Mouse (Mus musculus) urinary bladder, postnatal 14 days (tissue): ENCODE results near the gene Bsn.

Experiments used
- DNase-seq: peaks from one replicate; pipeline ENCODE4 v3.0.0; 2021; ENCODE audit warnings: low spot score

Bsn gene

DNA sequence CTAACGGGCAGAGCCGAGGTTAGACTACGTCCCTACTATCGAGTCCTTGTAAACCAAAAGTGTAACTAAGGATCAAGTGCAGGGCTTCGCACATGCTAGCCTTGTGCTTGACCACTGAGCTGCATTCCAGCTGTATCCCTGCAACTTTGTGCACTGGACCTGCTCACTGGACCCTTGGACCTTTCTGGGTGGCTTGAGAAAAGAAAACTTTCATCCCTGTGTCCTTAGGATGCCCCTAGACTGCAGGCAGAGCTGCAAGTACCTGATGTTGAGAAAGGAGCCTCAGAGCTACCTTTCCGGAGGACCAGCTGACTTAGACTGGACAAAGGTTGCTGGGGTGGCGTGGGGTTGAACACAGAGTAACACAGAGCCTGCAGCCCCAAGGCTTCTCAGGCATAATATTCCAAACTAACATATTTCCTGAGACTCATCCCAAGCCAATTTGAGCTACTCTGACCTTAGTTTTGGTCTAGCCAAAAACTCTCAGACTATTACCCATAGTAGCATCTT, 99.5 kb downstream of the Bsn start:
- no peak for DNase-seq

DNA sequence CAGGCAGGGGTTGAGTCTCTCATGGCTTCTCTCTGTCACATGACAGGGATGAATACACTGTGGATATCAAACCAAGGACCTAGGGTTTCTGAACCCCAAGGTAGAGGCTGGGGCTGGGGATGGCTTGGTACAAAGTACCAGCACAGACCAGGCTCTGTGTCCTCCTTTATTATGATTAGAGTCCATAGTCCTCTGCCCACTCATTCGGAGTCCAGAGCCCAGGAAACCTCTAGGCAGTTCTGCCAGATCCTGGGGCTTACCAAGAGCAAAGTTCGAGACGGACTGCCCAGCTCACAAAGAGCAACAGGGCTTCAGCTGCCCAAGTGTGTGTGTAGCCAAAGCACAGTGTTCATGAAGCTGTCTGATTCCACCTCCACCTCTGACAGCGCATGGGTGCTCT, 104.9 kb downstream of the Bsn start:
- no peak for DNase-seq

DNA sequence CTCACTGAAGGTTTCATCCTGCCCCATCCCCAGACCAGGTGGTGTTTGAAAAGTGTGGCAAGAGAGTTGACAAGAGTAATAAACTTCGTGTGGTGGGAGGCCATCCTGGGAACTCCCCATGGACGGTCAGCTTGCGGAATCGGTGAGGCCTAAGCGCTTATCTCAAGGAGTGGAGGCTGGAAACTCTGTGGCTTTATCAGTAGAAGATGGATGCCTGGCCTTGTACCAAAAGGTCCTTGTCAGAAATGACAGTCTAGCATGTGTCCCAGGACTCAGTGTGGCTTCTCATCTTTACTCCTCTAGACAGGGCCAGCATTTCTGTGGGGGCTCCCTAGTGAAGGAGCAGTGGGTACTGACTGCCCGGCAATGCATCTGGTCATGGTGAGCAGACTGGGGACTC, 106.6 kb downstream of the Bsn start:
- DNase-seq = no peak

DNA sequence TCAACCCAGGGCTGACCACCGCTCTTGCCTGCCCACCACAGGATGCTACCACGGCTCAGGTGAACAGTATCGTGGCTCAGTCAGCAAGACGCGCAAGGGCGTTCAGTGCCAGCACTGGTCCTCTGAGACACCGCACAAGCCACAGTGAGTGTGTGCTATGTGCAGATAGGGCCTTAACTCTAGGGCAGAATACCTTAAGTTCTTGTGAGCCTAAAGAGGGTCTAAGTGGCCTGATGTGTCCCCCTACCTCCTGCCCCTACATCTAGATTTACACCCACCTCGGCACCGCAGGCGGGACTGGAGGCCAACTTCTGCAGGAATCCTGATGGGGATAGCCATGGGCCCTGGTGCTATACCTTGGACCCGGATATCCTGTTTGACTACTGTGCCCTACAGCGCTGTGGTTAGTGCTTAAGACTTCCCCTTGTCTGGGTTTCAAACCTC, 107.2 kb downstream of the Bsn start, which contains the start of gene Rnf123:
Rnf123 (minus strand) TSS at position 359 of the 444 bp plus-strand sequence.
- DNase-seq = no peak

DNA sequence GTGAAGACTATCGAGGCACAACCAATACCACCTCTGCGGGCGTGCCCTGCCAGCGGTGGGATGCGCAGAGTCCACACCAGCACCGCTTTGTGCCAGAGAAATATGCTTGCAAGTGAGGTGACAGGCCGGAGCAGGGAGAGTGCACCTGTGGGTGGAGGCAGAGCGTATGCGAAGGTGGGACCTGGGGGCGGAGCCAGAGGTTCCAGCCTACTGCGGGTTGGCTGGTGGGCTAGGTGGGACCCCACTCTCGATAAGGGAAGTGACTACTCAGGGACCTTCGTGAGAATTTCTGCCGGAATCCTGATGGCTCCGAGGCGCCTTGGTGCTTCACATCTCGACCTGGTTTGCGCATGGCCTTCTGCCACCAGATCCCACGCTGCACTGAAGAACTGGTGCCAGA, 107.6 kb downstream of the Bsn start:
- DNase-seq = no peak

DNA sequence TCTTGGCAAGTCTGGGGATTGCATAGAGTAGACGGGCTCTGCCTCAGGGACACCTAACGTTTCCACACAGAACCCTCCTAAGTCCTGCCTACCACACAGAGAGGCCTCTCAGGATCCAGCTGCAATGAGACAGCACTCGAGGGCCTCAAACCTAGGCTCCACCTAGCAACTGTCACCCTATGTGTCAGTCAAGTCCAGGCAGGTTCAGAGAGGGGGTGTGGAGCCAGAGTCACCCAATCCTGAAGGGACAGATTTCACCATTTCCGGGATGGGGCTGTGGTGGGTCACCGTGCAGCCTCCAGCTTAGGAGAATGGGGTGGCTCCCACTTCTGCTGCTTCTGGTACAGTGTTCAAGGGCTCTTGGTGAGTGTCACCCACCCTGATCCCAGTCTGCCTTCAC, 110.0 kb downstream of the Bsn start, which contains the start of gene Mst1:
Mst1 (plus strand) TSS at position 269 of the 400 bp plus-strand sequence.
- no peak for DNase-seq

DNA sequence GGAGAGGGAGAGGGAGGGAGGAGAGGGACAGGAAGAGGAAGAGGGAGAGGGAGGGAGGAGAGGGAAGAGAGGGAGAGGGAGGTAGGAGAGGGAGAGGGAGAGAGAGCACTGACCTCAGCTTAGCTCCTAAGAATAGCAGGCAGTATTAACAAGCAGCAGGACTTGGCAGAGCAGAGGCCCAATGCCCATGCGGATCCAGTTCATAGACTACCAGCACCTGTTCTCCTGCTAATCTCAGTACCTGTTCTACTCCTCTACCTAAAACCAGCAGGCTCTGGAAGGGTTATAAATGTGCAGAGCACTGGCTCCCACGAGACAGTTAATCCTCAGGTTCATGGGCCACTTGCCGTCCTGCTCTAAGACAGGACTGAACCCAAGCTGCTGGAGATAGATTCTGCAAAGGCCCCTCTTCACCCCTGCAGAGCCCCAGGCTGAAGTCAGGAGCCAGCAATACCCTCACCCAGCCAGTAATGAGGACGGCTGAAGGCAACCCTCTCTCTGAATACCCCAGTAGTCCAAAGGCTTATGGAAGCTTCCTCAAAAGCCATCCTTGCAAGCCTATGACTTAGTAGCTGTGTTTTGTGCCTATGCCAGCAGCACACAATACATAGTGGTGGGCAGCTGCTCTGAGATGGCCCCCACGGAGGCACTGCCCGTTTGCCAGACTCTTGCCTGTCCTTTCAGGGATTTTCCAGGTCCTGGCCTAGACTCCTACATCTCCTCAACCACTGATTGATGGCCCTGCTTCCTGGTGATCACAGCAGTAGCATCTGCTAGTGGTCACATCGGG, 116.8 kb downstream of the Bsn start:
- DNase-seq = no peak

DNA sequence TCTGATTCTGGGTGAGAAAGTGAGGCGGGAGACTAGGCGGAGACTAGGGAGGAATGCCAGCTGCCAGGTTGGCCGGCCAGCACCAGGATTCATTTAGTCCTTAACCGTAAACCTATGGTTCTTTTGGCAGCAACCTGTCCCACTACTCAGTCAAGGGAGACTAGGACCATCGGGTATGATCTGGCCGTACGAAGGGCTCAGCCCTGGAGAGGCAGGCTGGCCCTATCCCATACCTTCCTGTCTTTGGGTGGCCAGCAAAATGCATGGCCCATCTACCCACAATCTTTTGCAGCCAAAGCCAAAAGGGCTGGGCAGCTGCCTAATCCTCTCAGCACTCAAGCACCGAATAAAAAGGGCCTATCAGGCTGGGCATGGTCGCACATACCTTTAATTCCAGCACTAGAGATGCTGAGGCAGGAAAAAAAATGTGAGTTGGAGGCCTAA, 117.7 kb downstream of the Bsn start:
- no peak for DNase-seq

DNA sequence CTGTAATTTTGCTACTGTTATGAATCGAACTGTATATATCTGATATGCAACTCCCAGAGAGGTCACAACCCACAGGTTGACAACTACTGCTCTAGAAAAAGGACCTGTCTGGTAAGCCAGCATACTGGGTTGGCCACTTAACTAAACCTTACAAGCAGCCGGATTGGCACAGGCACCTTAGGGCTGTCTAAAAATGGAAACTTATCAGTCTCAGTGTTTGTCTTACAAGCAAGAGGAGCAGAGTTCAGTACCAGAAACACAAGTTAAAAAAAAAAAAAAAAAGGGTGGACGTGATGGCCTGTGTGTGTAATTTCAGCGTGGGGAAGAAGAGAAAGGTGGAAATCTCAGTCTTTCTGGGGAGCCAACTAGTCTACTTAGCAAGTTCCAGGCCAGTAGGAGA, 118.4 kb downstream of the Bsn start:
- DNase-seq = no peak

DNA sequence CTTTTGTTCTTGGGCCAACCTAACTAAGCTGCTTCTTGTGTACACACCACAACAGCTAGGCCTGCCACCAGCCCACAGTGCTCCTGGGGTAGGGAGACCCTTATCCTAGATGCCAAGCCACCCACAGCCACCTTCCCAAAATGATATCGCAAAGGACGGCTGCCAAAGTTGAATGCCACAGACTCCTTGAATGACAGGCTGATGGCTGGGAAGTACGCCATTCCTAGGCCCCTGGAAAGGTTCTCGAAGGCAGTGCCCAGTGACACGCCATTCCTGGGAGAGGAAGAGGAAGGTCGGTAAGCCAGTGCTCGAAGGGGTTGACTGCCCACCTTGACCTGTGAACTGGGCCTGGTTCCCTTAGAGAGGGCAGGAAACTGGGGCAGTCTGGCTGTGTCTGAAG, 120.7 kb downstream of the Bsn start:
- no peak for DNase-seq

DNA sequence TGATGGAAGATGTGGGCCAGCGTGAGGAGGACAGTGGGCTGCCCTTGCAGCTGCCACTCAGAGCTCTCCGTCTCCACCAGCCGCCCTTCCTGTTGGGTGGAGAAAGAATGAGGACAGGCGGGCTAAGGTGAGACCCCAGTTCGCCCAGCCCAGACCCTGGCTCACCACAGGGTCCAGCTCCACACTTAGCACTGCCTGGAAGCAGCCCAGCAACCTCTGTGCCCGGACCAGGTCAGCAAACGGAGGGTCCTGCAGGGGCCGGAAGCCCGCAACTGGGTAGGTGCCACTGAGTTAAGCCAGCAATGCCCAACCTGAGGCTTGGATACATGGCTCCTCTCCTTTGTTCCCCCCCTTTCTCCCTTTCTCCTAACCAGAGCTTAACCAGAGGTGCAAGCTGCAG, 121.2 kb downstream of the Bsn start:
- no peak for DNase-seq

DNA sequence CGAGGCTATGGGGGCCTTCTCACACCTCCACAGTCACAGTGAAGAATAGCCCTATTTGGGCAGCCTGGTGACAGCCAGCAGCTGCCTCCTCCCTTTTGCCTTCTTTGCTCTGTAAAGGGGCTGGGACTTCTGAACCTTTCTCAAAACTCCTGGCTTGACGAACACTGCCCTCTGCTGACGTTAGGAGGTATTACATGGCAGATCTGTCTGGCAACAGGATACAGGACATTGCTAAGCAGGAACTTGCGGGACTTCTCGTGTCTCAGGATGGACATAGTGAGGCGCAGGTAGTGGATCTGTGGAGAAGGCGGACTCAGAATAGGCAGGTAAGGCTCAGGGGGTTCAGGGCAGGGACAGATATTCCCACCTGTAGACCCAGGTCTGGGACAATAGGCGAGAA, 122.3 kb downstream of the Bsn start:
- DNase-seq = peak; percentile 87

DNA sequence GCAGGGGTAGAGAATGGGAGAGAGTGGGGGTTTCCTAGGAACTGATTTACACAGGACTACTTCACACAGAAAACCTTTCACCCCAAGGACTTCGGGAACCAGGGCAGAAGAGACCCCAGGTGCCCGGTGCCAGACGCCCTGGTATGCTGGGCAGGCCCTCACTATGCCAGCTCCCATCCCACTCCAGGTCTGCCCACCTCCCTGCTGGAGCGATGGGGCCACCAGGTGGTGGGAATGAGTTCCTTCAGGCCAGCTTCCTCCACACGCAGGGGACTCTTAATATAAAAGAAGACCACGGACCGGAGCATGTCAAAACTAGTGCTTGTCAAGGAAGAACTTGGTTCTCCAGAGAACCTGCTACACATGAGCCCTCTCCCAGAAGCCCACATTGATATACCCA, 123.0 kb downstream of the Bsn start:
- DNase-seq = no peak

DNA sequence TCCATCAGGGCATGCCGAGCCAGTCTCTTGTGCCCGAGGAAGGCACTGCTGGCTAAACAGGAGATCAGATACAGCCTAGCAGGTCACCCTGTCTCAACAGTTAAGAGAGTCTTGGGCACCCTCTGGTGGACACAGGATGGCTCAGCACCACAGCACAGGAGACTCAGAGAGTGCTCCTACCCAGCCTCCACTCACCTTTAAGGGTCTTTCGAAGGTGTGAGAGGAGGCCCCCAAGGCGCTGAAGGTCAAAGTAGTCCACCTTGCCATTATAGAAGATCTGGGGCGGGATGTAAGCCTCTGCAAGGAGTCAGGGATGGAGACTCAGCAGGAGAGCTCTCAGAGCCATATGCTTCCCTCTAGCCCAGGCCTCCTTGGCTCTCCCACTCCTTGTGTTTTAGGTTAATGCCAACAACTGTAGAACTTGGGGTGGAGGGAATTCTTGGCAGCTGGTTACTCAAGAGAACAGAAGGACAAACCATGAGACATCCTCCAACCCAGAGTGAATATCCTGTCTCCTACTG, 124.6 kb downstream of the Bsn start:
- peak; percentile 70 for DNase-seq

DNA sequence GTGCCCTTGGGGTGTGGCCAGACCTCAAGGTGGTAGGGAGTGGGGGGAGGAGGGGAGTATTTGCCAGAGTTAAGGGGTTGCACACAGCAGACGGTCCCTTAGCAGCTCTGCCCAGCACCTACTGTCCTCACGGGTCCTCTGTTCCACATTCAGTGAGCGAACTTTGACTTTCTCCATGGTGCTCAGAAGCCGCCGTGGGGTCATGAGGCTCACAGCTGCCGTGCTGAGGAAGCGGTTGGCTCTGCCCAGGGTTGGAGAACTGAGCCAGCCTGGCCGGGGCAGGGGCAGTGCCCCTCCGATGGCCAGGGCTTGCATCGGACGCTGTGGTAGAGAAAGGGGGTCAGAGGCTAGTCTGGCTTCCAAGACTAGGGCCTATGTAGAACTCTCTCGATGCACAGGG, 126.8 kb downstream of the Bsn start:
- no peak for DNase-seq

DNA sequence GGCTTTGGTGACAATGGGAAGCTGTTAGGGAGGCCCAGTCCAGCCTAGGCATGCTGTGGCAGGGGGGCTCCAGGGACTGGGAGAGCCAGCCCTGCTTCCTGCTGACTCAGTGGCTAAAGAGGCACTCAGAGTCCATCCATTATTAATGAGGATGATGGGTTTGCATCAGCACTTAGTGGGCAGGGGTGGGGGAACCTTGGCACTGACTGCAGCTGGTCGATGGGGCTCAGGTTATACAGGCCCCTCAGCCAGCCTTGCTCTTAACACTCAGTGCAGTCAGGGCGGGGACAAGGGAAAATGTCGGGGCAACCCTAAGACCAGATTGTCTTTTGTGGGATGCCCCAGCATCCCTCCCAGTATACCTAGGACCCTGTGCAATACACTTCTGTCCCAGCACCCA, 128.0 kb downstream of the Bsn start:
- DNase-seq = no peak

DNA sequence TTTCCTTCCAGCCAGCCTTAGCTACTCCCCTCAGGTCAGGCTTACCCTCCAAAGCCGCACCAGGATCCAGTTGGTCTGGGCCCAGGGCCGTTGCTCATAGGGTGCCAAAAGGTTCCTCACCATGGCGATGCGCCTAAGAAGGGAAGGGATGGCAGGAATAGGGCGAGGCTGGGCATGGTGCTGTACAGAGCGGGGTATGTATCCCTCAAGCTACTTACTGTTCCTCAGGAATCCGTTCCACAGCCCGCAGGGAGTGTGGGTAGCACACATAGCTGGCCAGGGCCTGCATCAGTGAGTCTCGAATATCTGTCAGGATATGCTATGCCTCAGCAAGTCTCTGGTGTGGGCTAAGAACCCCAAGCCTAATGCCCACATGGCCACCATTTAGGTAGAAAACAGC, 131.9 kb downstream of the Bsn start:
- DNase-seq = no peak

DNA sequence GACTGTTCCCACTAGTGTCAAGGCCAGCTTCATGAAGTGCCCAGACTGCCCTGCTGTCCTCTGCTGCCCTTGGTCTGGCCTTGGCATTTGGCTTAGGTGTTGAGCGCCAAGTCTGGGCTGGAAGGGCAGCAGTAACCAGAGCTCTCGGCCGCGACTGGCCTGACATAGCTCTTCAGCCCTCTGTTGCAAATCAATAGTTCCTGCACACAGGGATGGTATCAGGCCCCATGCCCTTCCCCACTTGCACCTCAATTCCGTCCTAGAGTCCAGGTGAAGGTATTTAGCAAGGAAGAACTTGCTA, 133.0 kb downstream of the Bsn start:
- no peak for DNase-seq

DNA sequence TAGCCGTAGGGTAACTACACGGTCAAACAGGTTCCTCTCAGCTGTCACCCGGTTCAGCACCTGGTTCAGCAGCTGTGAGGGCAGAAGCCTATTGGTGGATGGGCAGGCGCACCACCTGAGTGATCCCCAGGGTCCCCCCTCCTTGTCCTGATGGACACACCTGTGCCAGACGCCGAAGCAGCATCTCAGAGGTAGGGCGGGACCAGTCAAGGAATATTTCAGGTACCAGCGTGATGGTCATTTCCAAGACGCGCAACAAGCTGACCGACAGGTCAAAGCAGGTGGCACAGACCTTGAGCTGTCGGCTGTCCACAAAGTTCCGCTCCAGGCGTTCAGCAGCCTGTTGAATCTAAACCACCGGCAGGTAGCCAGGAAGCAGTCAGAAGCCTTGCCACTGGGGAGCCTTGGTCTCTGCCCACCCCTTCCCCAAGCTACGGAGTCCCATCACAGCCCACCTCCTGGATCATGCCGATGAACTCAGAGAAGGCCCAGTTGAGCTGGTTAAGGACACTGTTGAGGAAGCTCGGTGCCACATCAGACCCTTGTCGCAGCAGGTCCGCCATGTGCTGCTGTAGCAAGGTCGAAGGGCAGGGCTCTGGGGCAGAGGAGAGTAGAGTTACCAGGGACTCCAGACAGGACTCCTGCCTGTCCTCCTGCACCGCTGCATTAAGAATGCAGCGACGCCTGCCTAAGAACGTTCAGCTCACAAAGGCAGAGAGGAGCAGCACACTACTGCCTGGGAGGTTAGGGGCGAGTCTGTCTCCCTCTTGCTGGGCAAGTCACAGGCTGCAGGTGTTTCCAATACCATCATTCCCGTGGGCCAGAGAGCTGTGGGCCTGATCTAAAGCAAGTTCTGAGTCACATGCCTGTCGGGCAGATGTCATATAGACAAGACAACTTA, 133.6 kb downstream of the Bsn start:
- no peak for DNase-seq

DNA sequence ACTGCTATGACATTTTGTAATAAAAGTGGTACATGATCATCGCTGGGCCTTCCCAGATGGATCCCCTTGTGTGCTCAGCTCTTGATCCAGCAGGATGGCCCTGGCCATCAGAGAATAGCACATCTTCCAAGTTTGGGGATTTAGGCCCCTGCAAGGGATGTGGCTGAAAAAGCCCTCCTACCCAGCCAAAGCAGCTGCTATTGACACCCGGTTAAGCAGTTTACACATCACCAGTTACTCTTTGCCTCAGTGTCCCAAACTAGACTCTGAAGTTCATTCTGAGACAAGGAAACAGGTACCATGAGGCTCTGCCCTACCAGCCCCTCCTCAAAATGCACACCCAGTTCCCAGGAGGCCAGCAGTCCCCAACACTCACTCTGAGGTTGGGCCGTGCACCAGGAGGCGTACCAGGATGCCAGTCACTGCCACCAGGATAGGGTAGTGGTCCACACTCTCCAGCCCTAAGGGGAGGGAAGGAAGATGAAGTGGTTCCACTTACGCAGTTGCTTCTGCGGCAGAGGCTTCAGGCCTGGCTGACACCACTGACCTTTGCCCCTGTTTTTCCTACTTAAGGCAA, 134.4 kb downstream of the Bsn start:
- DNase-seq = no peak

DNA sequence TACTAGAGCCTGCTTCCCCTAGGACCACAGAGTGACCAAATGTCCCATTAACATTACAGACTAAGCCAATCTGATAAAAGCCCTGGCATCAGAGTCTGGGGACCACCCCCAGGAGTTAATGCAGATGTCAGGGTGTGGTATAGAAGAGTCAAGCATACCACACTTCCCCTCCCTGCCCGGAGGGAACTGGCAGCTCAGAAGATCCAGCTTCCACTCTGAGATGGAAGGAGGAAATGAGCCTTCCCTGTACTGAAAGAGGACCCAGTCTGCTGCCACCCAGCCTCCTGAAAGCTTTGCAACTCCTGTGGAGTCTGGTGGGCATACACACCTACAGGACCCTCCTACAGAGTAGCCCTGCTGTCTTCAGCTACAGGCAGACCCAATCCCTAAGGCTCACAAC, 135.1 kb downstream of the Bsn start:
- no peak for DNase-seq

DNA sequence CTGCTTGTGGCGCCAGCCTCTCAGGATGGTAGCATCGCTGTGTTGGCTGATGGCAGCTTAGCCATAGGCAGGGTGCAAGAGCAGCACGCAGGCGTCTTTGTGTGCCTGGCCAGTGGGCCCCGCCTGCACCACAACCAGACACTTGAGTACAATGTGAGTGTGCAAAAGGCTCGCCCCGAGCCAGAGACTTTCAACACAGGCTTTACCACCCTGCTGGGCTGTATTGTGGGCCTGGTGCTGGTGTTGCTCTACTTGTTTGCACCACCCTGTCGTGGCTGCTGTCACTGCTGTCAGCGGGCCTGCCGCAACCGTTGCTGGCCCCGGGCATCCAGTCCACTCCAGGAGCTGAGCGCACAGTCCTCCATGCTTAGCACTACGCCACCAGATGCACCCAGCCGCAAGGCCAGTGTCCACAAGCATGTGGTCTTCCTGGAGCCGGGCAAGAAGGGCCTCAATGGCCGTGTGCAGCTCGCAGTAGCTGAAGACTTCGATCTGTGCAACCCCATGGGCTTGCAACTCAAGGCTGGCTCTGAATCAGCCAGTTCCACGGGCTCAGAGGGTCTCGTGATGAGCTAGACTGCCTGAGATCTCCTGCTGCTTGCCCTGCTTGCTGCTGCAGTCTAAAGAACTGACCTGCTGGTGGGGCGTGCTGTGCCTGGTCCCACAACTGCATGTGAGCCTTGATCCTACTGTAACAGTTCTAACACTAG, 135.7 kb downstream of the Bsn start:
- no peak for DNase-seq
